Mouse (Mus musculus): ENCODE data around the gene Cyp2u1.

- TF ChIP-seq TCF12 (IDR thresholded peaks at IDR 0.05; ENCODE audit: insufficient read depth, poor library complexity, severe bottlenecking): no peak
- TF ChIP-seq USF1 (IDR thresholded peaks at IDR 0.05; ENCODE audit: low read depth): no peak
- TF ChIP-seq POLR2A (IDR thresholded peaks at IDR 0.05; ENCODE audit: insufficient read length, low read depth): no peak
- no peak for TF ChIP-seq POLR2AphosphoS2 (IDR thresholded peaks at IDR 0.05; ENCODE audit: insufficient read length, low read depth)
- no peak for TF ChIP-seq MYOD1 (IDR thresholded peaks at IDR 0.05; ENCODE audit: control insufficient read depth in 1 of 3, insufficient read length in 2 of 3, low read depth in 2 of 3)
- no peak for TF ChIP-seq MAX (IDR thresholded peaks at IDR 0.05; ENCODE audit: low read depth)
- TF ChIP-seq TCF3 (IDR thresholded peaks at IDR 0.05; ENCODE audit: insufficient read length, low read depth): no peak
- TF ChIP-seq MYOG (IDR thresholded peaks at IDR 0.05; ENCODE audit: control insufficient read depth in 1 of 3, insufficient read depth in 1 of 3, insufficient read length in 2 of 3, low read depth in 2 of 3): no peak
- no peak for TF ChIP-seq REST (IDR thresholded peaks at IDR 0.05; ENCODE audit: insufficient read depth, insufficient read length)
- no peak for TF ChIP-seq E2F4 (IDR thresholded peaks at IDR 0.05; ENCODE audit: insufficient read depth)
- TF ChIP-seq CEBPB (IDR thresholded peaks at IDR 0.05; ENCODE audit: insufficient read depth, poor library complexity, severe bottlenecking): no peak
These were observed 43.5 kb downstream of the Cyp2u1 start for GRCm38 (mm10) chr3:131259392-131259965.

Measured in myocyte (in vitro differentiated cells).